Mouse (Mus musculus) layer of hippocampus, adult 2 months (tissue): Measurements from ENCODE around the gene Mrpl10. TPM values are rescaled to one million over a fixed set of nuclear protein-coding genes. Genes with fewer than 3 reads are reported as not detected.
A peak's percentile ranks its signal among the peaks of the same experiment; 100 is the strongest.

Experiments
- DNase-seq, 2 experiments: peaks; one replicate each; pipeline ENCODE4 v3.0.0; 2022; ENCODE audit warnings: low spot score in 2 of 2
- H3K27ac ChIP-seq: fragments of 200-600 bp; 2 replicates; pipeline ENCODE4 v1.8.1; 2022
- H3K4me3 ChIP-seq: fragments of 200-600 bp; 2 replicates; pipeline ENCODE4 v1.8.1; 2022; ENCODE audit warnings: mild to moderate bottlenecking
- CTCF ChIP-seq: fragments of 200-600 bp; conservative IDR thresholded peaks from 2 replicates; pipeline ENCODE4 v1.8.1; 2022; ENCODE audit warnings: antibody characterized with exemption, mild to moderate bottlenecking, moderate library complexity
- total RNA-seq, 2 experiments: library from RNA; stranded (reverse); gene quantifications; 2 replicates each; pipeline ENCODE4 v1.2.3; 2021

The Mrpl10 gene
- total RNA-seq, 2 experiments from 2014 or later = 74.0 to 81.6 TPM

DNA sequence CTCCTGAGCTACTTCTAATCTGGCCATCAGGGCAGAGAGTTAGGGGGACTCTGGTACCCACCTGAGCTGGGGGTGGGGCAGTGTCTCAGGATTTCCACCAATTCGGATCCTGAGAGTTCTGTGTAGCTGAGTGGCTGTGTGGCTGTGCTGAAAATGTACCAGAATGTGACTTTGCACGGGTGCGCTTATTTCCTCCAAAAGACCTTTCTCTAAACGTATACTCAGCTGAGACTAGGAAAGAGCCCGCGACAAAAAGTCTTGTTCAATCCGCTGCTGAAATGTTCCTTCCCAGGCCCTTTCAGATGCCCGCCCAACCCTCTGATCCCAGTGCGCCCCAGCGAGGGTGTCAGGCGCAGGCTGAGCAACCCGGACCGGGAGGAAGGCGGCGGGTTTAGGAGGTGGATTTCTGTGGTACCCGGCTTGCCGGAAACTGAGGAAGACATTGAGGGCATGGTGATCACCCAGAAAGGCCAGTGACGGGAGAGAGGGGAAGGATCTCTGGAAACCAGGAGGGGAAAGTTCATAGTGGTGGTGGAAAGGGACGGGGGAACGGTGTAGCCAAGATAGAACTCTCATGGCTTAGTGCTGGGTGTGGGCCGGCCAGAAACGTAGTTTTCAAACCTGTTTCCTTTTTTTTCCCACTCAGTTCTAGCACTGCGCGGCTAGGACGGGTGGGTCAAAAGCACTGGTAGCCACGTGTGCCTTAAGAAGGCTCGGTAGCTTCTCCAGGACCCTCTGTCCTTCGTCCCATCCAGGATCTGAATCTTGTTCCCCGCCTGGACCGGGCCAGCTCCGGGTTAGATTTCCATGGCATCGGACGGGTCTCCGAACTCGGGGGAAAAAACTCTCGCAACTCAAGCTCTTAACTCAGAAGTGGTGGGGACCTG, 23.4 kb upstream of the Mrpl10 start:
- Histone ChIP-seq H3K4me3 (no peak overlapping the region), H3K27ac (no peak overlapping the region)
- no peak for DNase-seq
- no peak for TF ChIP-seq CTCF

DNA sequence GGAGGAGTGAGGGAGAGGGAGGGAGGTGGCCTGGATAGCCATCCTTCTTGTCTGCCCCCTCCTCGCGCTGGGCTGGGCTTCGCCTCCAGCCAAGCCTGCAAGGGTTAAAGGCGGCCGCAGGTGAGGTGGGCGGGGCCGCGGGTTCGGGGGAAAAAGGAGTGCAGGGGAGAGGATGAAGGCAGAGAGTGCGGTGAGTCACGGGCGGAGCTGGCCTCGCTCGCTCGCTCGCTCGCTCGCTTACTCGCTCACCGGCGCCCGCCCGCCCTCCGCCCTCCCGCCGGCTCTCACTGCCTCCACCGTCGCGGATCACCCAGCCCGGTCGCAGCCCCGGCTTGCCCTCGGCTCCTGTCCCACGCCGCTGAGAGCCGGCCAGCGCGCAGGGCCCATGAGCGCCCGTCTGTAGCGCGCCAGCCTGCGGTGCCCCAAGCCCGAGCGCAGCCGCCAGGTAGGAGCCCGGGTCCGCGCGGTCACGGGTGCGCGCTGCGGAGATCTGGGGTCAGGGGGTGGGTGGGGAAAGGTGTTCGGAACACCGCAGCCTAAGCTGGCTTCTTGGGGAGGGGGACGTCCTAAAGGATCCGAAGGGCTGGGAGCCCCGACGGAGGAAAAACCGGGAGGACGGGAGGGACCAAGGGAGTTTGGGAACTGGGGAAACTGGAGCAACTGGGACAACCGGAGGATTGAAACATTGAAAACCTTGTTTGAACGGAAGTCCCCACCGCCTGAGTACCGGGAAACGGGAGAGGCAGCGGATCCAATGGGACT, 22.6 kb upstream of the Mrpl10 start:
- Histone ChIP-seq H3K4me3 (no peak overlapping the region), H3K27ac (no peak overlapping the region)
- no peak for DNase-seq

DNA sequence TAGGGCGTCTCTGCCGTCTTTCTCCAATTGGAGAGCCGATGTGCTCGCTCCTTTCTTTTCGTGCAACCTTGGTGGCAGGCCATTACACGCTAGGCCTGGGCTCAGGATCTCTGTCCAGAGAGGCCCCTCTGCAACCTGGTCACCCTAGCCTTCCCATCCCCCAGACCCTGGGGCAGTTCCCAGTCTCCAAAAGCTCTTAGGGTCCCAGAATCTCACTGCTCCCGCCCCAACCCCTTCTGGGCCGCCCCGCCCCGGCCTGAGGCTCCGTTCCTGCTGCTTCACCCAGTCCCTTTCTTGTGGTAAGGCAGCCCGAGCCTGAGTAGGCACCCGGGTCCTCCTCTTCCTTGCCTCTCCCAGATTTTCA, 22.0 kb upstream of the Mrpl10 start:
- TF ChIP-seq CTCF = no peak
- H3K4me3 ChIP-seq = no peak overlapping the region

More for the DNA sequence above, 22.6 kb upstream of the Mrpl10 start:
- TF ChIP-seq CTCF = no peak

DNA sequence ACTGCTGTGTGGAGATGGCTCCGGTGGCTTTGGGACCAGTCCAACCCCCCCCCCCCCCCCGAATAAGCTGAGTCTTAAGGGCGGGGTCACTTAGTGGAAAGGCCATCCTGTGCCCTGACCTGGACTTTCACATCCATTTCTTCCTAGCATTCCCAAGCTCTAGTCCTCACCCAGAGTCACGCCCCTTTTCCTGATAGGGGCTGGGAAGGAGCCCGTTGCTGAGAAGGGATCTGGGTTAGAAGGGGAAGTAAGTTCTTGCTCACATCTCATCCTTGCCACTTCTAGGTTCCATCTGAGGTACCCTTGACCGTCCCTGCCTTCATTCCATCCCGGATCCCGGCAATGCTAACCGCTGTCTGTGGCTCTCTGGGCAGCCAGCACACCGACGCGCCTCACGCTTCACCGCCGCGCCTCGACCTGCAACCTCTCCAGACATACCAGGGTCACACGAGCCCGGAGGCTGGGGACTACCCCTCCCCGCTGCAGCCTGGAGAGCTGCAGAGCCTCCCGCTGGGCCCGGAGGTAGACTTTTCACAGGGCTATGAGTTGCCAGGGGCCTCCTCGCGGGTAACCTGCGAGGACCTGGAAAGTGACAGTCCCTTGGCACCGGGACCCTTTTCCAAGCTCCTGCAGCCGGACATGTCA, 20.1 kb upstream of the Mrpl10 start:
- peak overlapping the region; percentile 54; the same call in 1 of the 2 replicates for H3K4me3 ChIP-seq
- DNase-seq = no peak
- no peak for TF ChIP-seq CTCF
- no peak overlapping the region for H3K27ac ChIP-seq

More for the DNA sequence above, 22.0 kb upstream of the Mrpl10 start:
- no peak overlapping the region for H3K27ac ChIP-seq
- no peak for DNase-seq

DNA sequence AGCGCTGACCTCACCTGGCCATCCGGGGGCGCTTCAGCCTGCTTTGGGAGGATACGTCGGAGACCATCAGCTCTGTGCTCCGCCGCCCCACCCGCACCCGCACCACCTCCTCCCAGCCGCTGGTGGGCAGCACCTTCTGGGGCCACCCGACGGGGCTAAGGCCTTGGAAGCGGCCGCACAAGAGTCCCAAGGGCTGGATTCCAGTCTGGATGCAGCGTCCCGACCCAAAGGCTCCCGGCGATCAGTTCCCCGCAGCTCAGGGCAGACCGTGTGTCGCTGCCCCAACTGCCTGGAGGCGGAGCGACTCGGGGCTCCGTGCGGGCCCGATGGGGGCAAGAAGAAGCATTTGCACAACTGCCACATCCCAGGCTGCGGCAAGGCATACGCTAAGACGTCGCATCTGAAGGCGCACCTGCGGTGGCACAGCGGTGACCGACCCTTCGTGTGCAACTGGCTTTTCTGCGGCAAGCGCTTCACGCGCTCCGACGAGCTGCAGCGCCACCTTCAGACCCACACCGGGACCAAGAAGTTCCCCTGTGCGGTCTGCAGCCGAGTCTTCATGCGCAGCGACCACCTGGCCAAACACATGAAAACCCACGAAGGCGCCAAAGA, 19.4 kb upstream of the Mrpl10 start:
- peak; percentile 74 for TF ChIP-seq CTCF
- no peak overlapping the region for H3K27ac ChIP-seq
- peak overlapping the region; percentile 54 for H3K4me3 ChIP-seq
- peak in 1 of 2 experiments; percentile 75 for DNase-seq

DNA sequence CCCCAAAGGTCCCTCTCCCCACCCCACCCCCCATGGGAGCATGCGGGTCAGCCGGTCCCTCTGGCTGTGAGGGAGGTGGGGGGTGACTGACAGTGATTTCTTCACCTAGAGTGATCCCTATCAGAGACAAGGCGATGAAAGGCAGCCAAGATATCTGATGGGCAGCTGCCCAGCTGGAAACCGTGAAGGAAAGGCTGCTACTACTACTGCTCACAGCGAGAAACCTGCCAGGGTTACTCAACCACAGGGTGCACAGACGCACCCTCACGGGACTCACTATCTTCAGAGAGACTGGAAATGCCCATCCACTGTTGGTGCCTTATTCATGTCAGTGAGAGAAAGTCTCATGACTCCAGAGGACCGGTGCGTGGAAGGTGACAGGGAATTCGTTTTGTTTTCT, 16.4 kb upstream of the Mrpl10 start:
- TF ChIP-seq CTCF = no peak
- no peak for DNase-seq
- no peak overlapping the region for H3K4me3 ChIP-seq
- H3K27ac ChIP-seq = no peak overlapping the region

DNA sequence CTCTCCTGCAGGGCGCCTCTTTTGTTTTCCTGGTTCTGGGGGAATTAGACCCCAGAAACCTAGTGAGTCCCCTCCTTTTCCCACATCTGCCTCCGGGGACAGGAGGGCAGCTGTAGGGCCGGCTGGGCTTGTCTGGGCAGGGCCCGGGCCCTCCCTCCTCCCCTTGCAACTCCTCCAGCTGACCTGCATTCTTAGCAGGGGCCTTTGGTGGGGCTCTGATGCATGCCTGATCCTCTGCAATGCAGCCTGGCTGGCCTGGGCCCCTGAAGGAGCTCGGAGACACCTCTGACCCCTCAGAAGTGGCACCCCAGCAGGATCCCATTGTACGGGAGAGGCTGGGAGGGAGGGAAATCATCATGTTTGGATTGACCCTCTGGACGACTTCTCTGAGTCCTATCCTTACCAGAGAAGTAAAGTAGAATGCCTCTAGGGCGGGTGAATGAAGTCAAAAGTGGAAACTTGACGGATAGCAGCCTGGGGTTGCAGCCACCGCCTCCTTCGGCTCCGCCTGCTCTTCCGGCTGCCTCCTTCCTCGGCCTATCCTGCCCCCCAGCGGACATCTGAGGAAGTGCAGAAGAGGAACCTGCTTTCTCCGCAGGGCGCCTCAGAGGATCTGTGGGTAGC, 15.5 kb upstream of the Mrpl10 start:
- DNase-seq = peak; percentile 82 to 88
- TF ChIP-seq CTCF = peak; percentile 98
- Histone ChIP-seq H3K27ac (peak overlapping the region; percentile 15; the same call in 1 of the 2 replicates), H3K4me3 (peak overlapping the region; percentile 42)

DNA sequence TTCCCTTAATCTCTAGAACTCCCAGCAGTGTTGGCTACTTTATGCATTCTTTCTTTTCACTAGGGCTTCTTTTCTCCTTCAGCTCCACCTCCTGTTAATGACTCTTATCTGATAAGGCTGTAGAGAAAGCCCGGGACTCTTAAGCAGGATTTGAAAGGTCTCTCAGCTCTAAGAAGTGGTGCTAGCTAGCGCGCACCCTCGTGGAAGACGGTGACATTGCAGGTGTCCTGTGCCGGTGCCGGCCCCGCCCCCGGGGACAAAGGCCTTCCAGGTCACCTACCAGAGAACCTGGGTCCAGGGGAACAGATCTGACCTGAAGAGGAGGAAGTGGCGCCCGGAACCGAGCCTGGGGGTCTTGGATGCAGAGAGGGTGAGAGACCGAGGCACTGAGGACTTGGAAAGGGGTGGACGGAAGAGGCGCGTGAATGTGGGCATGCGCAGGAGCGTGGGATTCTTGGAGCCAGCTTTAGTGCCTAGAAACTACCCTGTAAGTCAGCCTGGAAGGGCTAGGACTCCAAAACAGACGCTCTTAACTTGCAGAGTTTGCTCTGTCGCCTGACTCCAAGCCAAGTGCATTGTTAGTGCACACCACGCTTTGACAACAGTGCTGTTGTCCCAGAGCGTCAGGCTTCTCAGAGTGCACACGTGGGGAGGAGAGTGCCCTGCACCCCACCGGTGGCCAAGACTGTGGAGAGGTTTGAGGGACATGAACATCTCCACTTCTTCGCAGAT, 11.5 kb upstream of the Mrpl10 start, which contains the start of gene Scrn2:
Scrn2 (plus strand) TSS at position 253 of the 732 bp plus-strand sequence.
- H3K27ac ChIP-seq = peak within 1 kb of the TSS; percentile 90
- TF ChIP-seq CTCF = peak; percentile 98

DNA sequence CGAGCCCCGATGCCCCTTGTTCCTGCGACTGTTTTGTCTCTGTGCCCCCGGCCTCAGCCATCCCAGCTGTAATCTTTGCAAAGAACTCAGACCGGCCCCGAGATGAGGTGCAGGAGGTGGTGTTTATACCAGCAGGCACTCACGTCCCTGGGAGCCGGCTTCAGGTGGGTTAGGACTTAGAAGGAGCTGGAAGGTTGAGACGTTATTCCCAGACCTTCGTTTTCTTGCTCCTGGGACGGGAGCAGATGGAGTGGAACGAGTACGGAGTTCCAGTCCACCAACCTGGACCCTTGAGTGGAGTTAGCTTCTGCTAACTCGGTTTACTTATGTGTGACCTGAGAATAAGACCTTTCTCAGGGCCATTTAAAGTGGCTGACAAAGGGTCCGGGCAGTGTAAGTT, 10.9 kb upstream of the Mrpl10 start:
- no peak for DNase-seq
- Histone ChIP-seq H3K4me3 (peak overlapping the region; percentile 68), H3K27ac (peak overlapping the region; percentile 90; the same call in 1 of the 2 replicates)
- TF ChIP-seq CTCF = no peak

More for the DNA sequence above, 11.5 kb upstream of the Mrpl10 start, which contains the start of gene Scrn2:
- DNase-seq = peak; percentile 78 to 80
- peak within 1 kb of the TSS; percentile 68 for H3K4me3 ChIP-seq

DNA sequence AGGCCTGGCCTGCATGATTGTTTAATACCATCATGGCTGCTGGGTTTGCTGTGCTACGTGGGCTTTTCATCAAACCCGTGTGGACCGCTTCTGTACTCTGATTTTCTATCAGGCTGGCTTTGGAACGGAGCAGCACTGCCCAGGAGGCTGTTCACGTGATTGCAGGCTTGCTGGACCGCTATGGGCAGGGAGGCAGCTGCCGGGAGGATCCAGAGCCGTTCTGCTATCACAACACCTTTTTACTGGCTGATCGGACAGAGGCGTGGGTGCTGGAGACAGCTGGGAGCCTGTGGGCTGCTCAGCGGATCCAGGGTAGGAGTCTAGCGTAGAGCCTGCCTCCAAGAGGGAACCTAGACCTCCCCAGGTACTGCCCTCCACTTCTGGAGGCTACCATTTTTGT, 9.4 kb upstream of the Mrpl10 start:
- no peak for TF ChIP-seq CTCF
- no peak for DNase-seq
- Histone ChIP-seq H3K27ac (no peak overlapping the region), H3K4me3 (no peak overlapping the region)

DNA sequence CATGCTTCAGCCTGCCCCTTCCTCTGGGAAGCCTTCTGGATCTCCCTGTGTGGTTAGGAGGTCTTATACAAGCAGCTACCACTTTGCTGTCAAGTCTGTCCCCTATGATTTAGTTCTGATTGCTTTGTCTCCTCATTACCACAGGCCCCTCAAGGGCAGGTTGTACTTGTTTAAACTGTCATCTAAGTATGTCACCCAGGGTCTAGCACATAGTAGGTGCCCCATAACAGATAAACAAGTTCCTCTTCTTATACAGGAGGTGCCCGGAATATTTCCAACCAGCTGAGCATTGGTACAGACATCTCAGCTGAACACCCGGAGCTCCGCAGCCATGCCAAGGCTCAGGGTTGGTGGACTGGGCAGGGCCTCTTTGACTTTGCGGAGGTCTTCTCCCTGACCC, 8.9 kb upstream of the Mrpl10 start:
- TF ChIP-seq CTCF = no peak
- Histone ChIP-seq H3K27ac (no peak overlapping the region), H3K4me3 (no peak overlapping the region)
- no peak for DNase-seq
